Mouse (Mus musculus) heart, postnatal 14 days (tissue): ENCODE measurements around the gene Gm49486. TPM values are rescaled to one million over a fixed set of nuclear protein-coding genes. Genes with fewer than 3 reads are reported as not detected.
A peak's percentile ranks its signal among the peaks of the same experiment; 100 is the strongest.

Experiments used
- DNase-seq, 2 experiments: peaks; one replicate each; pipeline ENCODE4 v3.0.0; 2021 to 2022
- intact Hi-C: fragments of 180-260 bp; cut with DNase I; formaldehyde crosslinking; loops from one replicate; pipeline ENCODE4 v1.15.1; 2025
- long read RNA-seq, 2 experiments: library from polyadenylated mRNA; stranded (forward); transcript quantifications; one replicate each; pipeline ENCODE4 v2.0.0; 2021
- total RNA-seq, 2 experiments: library from RNA; stranded (reverse); gene quantifications; 2 replicates each; pipeline ENCODE4 v1.2.3; 2021

Gm49486 gene
- total RNA-seq = under 1 TPM; 0.76 to 0.98 TPM
- long read RNA-seq, experiment 1, partial matches to known transcripts = 0 of 1 reads
- long read RNA-seq, experiment 1, other reads (novel, unspliced or antisense) = 1 of 1 reads
- long read RNA-seq, experiment 2, partial matches to known transcripts = 0 of 2 reads
- long read RNA-seq, experiment 2, other reads (novel, unspliced or antisense) = 2 of 2 reads

- intact Hi-C loops = loop anchor here (5.0 kb wide), 2 partner anchors 238 to 423 kb away; no protein-coding TSS in a partner anchor
- DNase-seq = peak; percentile 88 to 92
Measured at GRCm38 (mm10) chr15:79229058-79229821, at the start of gene Gm49486, which contains the start of gene Pick1. Gm49486 (plus strand) TSS chr15:79229391. Pick1 (plus strand) TSS chr15:79229173.

- intact Hi-C loops = no loop called here
- DNase-seq = no peak
Measured at GRCm38 (mm10) chr15:79185213-79185612, 44.0 kb upstream of the Gm49486 start.

- DNase-seq = no peak
- intact Hi-C loops = no loop called here
Measured at GRCm38 (mm10) chr15:79187819-79188218, 41.4 kb upstream of the Gm49486 start.

- DNase-seq = no peak
- intact Hi-C loops = no loop called here
Measured at GRCm38 (mm10) chr15:79191426-79191825, 37.8 kb upstream of the Gm49486 start.

- no peak for DNase-seq
- intact Hi-C loops = no loop called here
Measured at GRCm38 (mm10) chr15:79192450-79192849, 36.7 kb upstream of the Gm49486 start.

GRCm38 (mm10) chr15:79192885-79193845, 36.0 kb upstream of the Gm49486 start:
- DNase-seq = peak; percentile 36 to 55
- intact Hi-C loops = no loop called here

GRCm38 (mm10) chr15:79194048-79194447, 35.1 kb upstream of the Gm49486 start:
- DNase-seq = no peak
- intact Hi-C loops = no loop called here

- DNase-seq = no peak
- intact Hi-C loops = no loop called here
Measured at GRCm38 (mm10) chr15:79194946-79195345, 34.2 kb upstream of the Gm49486 start.

- intact Hi-C loops = no loop called here
- DNase-seq = peak; percentile 33 to 54
Measured at GRCm38 (mm10) chr15:79195492-79195891, 33.7 kb upstream of the Gm49486 start.

GRCm38 (mm10) chr15:79199390-79199976, 29.7 kb upstream of the Gm49486 start:
- no peak for DNase-seq
- intact Hi-C loops = no loop called here

- intact Hi-C loops = no loop called here
- DNase-seq = no peak
Measured at GRCm38 (mm10) chr15:79201491-79202150, 27.6 kb upstream of the Gm49486 start.

GRCm38 (mm10) chr15:79202575-79202974, 26.6 kb upstream of the Gm49486 start:
- intact Hi-C loops = no loop called here
- no peak for DNase-seq

- no peak for DNase-seq
Measured at GRCm38 (mm10) chr15:79208211-79208610, 21.0 kb upstream of the Gm49486 start.

GRCm38 (mm10) chr15:79208758-79209439, 20.3 kb upstream of the Gm49486 start:
- intact Hi-C loops = no loop called here
- DNase-seq = peak; percentile 29

More at GRCm38 (mm10) chr15:79208211-79208610, 21.0 kb upstream of the Gm49486 start:
- intact Hi-C loops = no loop called here

GRCm38 (mm10) chr15:79210357-79210756, 18.8 kb upstream of the Gm49486 start:
- DNase-seq = no peak
- intact Hi-C loops = no loop called here

- intact Hi-C loops = no loop called here
- DNase-seq = no peak
Measured at GRCm38 (mm10) chr15:79212750-79213446, 16.3 kb upstream of the Gm49486 start.

GRCm38 (mm10) chr15:79213591-79213990, 15.6 kb upstream of the Gm49486 start:
- no peak for DNase-seq
- intact Hi-C loops = no loop called here

- intact Hi-C loops = no loop called here
- DNase-seq = no peak
Measured at GRCm38 (mm10) chr15:79216191-79216590, 13.0 kb upstream of the Gm49486 start.

GRCm38 (mm10) chr15:79219572-79219971, 9.6 kb upstream of the Gm49486 start:
- no peak for DNase-seq
- intact Hi-C loops = no loop called here
